Mouse (Mus musculus) inflammation-experienced regulatory T-cells, adult 6 months (primary cell): ENCODE measurements around the gene Hbb-bs. TPM values are rescaled to one million over a fixed set of nuclear protein-coding genes. Genes with fewer than 3 reads are reported as not detected.
"Not testable (repeated sequence)": the region's sequence is repeated elsewhere in the genome, so short reads cannot be mapped to it uniquely, and the experiment has no call there.

Experiments
- ATAC-seq: one replicate; pipeline ENCODE4 v1.8.0; 2017
- polyA plus RNA-seq, 3 experiments: library from polyadenylated mRNA; unstranded; fragments of 100-300 nt; shearing (Covaris generic); gene quantifications; one replicate each; pipeline ENCODE4 v1.2.1; 2017

Hbb-bs gene
- 10 to 100 TPM in 2 of 3 experiments, 1 to 10 TPM in 1; 9.8 to 22.5 (median 18.1) TPM for polyA plus RNA-seq

- no peak for ATAC-seq
These were observed at the start of gene Hbb-bs for GRCm38 (mm10) chr7:103827808-103828207. Gene Hbb-bs (minus strand): TSS chr7:103828096.

GRCm38 (mm10) chr7:103877093-103877492 is 49.2 kb upstream of the Hbb-bs start:
- no peak for ATAC-seq

DNA sequence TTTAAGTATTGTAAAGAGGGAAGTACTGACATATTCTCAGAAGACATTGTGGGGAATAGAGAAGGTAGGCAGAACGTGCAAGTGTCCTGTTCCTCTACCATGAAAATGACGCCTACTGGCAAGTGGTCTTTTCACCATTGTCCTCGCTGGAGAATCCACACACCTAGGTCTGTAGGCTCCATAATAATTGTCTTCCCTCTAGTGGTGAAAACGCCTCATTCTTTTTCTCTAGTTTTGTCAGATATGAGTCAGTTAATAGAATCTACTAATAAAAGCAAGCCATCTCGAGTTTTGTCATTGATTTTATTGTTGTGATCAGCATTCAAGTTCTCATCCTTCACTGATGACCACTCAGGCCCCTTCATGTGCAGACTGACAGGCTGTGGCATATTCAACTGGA is 46.6 kb upstream of the Hbb-bs start:
- no peak for ATAC-seq

DNA sequence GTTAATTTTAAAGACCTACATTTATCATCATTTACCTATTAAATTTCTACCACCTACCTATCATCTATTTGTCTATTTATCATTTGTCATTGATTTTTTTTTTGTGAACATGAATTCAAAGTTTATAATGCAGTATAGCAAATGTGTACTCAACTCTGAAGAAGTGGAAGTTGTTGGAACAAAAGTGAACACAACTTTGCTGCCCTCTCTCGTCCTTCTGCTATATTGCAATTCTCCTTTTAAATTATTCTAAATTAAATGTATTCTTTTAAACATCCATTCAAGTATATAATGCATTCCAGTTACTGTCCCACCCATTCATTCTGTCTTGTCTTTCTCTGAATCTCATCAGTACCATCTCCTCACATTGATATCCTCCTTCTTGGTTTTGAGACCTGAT is 45.2 kb upstream of the Hbb-bs start:
- ATAC-seq, result no peak

DNA sequence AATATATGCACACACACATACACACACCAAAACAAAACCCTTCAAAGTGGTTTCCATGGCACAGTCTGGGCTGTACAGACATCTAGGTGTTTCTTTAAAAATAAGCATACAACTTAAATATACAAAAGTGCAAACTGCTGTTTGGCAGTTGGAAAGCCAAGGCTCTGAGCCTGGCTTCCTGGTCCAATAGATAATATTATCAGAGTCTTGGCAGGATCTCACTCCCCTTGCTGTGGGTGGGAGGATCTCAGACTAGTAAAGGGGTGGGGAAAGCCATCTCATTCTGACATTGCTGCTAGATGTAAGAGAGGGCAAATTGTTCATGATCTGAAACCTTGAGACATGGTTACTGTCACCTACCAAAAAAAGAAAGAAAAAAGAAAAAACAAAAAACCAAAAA is 42.8 kb upstream of the Hbb-bs start:
- no peak for ATAC-seq

DNA sequence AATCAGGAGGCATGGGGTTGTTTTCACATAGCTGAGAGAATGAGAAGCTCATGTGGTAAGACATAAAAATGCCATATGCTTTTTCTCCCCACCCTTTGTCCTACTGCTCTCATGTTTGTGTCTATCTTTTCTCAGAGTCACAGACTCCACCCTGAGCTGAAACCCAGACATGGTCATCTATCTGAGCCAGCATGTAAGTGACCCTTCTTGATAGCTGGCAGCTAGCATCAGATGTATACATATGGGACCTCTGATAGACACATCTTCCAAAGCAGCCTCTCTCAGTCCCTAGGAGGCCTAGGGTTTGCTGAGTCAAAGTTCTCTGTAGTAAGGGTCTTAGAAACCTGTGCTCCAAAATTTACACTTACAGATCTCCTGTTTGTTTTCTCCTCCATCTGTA is 37.8 kb upstream of the Hbb-bs start:
- no peak for ATAC-seq

- ATAC-seq, result no peak
These were observed 33.6 kb upstream of the Hbb-bs start for GRCm38 (mm10) chr7:103861531-103861930.

GRCm38 (mm10) chr7:103860855-103861254 is 33.0 kb upstream of the Hbb-bs start:
- no peak for ATAC-seq

GRCm38 (mm10) chr7:103859076-103859475 is 31.2 kb upstream of the Hbb-bs start:
- no peak for ATAC-seq

DNA sequence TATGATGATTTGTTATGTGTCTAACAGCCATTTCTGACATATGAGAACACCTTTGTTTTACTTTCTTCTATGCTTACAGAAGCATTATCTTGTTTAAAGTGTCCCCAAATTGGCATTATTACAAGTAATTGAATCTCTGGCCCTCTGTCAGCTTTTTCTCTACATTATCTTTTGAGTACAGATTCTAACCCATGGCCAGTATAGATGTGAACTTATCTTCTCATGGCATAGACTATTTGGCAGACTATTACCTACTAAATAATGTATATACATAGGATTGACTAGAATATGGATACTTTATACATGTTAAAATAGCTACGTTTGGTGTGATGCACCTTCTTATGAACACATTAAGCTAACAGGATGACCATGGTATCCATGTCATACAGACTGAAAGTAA is 26.8 kb upstream of the Hbb-bs start:
- ATAC-seq, result no peak

DNA sequence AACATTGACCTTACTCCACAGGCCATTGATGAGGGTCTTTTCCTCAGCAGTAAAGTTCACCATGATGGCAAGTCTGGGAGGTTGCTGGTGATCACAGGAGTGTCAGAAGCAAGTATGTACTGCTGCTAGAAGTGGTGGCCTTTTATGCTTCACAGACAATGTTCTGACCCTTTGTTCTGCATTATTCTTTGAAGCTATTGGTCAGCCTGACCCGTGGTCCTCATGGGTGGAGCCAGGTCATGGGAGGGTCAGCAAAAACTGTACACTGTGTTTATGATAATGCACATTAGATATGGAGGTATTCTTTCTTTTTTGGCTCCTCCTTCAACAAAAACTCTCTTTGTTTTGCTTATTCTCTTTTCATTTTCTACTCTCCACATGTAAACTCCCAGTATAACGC is 25.2 kb upstream of the Hbb-bs start, which contains the start of gene Hbb-y:
TSS of gene Hbb-y (minus strand) at position 127 of the 400 bp plus-strand sequence.
- no peak for ATAC-seq

DNA sequence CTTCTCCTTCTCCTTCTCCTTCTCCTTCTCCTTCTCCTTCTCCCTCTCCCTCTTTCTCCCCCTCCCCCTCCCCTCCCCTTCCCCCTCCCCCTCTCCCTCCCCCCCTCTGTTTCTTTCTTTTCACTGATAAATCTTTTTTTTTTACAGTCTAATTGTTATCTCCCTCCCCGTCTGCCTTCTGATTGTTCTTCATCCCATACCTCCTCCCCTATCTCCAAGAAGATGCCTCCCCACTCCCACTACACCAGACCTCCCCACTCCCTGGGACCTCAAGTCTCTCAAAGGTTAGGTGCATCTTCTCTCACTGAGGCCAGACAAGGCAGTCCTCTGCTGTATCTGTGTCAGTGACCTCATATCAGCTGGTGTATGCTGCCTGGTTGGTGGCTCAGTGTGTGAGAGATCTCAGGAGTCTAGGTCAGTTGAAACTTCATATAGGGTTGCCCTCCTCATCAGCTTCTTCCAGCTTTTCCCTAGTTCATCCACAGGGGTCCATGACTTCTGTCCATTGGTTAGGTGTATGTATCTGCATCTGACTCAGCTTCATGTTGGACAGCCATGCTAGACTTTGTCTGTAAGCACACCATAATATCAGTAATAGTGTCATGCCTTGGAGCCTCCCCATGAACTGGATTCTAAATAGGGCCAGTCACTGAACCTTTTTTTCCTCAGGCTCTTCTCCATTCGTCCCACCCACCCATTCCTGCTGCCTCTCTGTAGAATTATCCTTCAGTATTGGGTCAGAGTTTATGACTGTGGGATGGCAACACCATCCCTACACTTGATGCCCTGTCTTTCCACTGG is 16.8 kb upstream of the Hbb-bs start:
- ATAC-seq, result no peak

GRCm38 (mm10) chr7:103843034-103843433 is 15.1 kb upstream of the Hbb-bs start, which contains the start of gene Hbb-bh1:
Gene Hbb-bh1 (minus strand): TSS chr7:103843164.
- no peak for ATAC-seq

DNA sequence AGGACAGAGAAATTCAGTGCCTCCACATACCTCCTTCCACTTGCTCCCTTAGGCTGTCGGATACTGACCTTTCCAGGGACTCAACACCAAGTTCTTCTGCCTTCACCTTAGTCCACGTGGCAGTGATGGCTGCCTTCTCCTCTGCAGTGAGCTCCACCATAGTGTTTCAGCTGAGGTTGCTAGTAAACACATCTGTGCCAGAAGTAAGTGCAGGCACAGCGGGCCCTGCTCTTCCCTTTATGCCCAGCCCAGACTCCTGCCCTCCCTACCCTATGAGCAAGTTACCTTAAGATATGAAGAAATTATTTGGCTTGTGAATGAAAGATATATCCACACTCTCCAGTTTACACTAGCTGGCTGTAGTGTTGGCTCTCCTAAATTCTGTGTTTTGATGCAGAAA is 12.4 kb upstream of the Hbb-bs start, which contains the start of gene Hbb-bh2:
TSS of gene Hbb-bh2 (minus strand) at position 253 of the 400 bp plus-strand sequence.
- no peak for ATAC-seq

GRCm38 (mm10) chr7:103827139-103827538 is 757 bp downstream of the Hbb-bs start:
- ATAC-seq, result not testable (repeated sequence)

GRCm38 (mm10) chr7:103826255-103826887 is 1.5 kb downstream of the Hbb-bs start:
- ATAC-seq, result no peak

- ATAC-seq, result no peak
These were observed 2.2 kb downstream of the Hbb-bs start for GRCm38 (mm10) chr7:103825536-103826254.

DNA sequence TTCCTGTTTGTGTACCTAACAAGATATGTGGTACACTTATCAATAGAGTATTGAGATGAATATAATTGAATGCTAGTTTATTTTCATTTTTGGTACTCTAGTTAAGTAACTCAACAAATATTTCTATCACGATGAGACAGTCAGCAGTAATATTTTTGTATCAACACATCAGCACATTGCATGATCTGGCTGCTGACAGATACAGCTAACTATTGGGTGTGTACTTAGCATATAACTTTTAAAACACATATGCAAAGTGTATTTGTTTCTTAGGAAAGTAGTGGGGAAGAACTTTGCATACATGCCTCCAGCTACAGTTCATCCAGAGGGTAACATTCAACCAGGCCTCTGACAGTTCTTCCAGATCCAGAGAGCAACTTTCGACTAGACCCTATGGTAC is 3.3 kb downstream of the Hbb-bs start:
- no peak for ATAC-seq

DNA sequence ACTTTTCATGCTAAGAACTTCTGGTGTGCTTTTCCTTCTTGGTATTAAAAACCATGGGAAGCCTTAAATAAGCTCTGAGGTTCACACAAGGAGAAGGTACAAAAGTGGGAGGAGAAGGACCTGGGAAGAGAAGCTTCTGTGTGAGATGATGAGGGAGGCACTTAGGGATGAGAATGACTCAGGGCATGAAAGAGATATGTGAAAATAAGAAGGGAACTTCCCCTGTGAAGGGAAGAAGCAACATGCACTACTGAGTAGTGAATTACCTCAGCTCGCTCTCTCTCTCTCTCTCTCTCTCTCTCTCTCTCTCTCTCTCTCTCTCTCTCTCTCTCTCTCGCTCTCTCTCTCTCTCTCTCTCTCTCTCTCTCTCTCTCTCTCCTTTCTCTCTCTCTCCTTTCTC is 12.8 kb downstream of the Hbb-bs start:
- ATAC-seq, result not testable (repeated sequence)

DNA sequence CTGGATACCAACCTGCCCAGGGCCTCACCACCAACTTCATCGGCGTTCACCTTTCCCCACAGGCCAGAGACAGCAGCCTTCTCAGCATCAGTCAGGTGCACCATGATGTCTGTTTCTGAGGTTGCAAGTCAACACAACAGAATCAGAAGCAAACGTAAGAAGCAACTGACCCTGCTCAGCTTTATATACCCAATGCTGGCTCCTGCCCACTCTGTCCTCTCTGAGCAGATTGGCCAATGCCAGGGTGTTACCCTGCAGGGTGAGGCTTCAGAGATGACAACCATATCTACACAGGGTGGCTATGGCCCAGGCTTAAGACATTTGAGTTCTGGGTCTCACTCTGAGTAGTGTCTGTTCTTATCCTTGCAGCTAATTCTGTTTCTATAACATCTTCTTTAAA is 14.1 kb downstream of the Hbb-bs start, which contains the start of gene Hbb-bt:
TSS of gene Hbb-bt (minus strand) at position 231 of the 400 bp plus-strand sequence.
- ATAC-seq, result no peak

GRCm38 (mm10) chr7:103813152-103813551 is 14.7 kb downstream of the Hbb-bs start:
- not testable (repeated sequence) for ATAC-seq

DNA sequence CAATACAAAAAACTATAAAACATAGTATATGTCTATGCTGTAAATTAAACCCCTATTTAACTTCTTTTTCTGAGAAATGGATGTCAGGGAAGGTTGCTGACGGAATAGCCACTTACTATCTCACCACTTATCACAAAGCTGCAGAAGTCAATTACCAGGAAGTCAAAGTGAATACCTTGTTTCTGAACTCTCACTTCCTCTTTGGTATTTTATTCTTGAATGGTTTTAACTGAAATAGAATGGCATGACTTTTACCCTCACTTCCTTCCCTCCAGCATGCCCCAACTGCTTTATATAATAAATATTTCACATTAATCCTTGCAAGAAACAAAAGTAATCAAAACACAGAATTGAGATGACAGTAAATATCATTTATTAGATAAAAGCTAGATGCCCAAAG is 15.7 kb downstream of the Hbb-bs start:
- no peak for ATAC-seq

DNA sequence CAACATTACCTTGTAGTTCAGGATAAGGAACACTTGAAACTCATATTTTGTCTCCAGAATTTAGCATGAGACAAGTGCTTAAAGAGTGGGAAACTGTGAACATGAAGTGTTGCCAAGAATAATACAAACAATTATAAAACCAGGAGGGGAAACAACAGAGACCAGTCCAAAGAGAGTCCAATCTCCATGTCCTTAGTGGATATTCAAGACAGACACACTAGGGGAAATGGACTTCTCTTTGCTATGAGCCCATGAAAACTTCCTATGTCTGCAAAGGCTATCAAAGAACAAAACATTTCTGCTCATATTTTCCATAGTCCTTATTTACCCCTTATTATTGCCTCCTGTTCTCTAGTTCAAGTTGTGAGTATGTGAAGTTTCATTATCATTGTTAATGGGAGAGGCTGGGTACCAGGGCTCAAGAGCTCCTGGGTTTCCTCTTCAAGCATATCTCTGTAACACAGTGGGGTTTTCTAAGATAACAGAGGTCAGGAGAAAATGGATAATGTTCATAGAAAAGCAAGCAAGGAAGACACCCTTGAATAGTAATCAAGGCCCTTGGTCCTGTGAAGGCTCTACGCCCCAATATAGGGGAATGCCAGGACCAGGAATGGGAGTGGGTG is 16.6 kb downstream of the Hbb-bs start:
- ATAC-seq, result no peak
